Mouse (Mus musculus) Muller cell, postnatal 12 days (primary cell): ENCODE data around the gene Slc6a8.

ENCODE experiments used
- DNase-seq: peaks from one replicate; pipeline ENCODE4 v3.0.0-alpha.2; 2015; ENCODE audit errors: inconsistent ontology term

Slc6a8 gene

DNA sequence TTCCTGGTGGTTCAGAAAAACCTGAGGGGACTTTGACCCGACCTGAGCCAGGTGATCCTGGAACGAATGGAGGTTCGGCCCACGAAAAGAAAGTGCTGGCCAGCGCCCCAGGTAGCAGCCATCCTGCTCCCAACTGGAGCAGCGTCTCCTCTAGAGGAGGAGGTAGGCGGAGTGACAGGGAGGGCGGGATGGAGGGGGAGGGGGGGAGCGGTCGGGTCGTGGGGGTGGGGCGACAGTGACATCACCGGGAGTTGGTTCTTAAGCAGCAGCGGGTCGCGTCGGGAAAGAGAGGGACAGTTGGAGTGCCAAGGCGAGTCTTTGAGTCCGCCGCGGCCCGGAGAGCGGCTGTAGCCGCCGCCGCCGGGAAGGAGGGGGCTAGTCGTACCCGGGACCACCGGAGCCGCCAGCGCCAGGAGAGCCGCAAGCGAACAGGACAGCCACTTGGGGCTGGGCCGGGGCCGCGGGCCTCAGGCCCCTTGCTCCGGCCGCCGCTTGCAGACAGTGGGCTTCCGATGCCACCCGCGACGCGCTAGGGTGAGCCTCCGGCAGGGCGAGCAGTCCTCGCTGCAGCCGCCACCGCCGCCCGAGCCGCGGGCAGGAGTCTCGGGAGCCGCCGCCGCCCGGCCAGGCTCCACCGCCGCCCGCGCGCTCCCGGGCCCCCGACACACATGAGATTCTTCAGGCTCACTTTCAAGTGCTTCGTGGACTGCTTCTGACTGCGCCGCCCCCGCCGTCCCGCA lies at the start of gene Slc6a8:
Gene Slc6a8, plus strand, starts transcription at position 272 of the 740 bp plus-strand sequence.
- DNase-seq, result peak; percentile 79

- DNase-seq, result no peak
These were observed 46.0 kb upstream of the Slc6a8 start for GRCm38 (mm10) chrX:73626981-73627380.

DNA sequence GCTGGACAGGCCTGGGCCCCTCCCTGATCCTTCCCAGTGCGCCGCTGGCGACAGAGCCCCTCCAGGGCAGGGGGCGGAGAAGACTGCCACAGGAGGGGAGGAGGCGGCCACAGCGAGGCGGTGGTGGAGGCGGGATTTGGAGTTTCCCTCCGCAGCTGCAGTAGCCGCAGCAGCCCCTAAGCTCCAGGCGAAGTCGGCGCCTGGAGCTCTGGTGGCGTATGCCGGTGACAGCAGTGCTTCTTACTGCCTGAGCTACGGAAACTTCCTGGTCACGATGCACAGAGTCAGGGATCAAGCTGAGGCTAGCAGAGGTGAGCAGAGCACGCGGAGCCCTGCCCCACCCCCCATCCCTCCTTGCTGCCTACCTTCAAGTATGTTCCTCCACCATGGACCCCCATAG lies 37.5 kb upstream of the Slc6a8 start:
- no peak for DNase-seq

DNA sequence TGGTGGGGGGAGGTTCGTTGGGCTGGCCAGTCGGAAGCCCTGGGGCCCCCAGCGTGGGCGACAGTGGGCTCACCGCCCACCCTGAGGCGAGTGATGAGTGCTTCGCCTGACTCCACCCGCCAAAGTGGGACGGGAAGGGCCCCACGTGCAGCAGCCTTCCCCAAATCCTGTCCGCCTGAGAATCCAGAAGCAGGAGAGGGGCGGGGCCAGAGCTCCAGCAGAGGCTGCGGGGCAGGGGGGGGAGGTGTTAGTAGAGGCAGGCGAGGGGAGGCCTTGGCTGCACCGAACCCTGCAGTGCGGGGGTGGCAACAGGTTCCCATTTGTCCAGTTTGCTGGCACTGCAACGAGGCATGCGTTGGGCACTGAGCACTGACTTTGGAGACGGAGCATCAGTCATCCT lies 35.5 kb upstream of the Slc6a8 start:
- DNase-seq, result peak; percentile 12

GRCm38 (mm10) chrX:73639255-73639675 lies 33.7 kb upstream of the Slc6a8 start, which contains the start of gene Dusp9:
Gene Dusp9 (plus strand): TSS chrX:73639419.
- peak; percentile 62 for DNase-seq

DNA sequence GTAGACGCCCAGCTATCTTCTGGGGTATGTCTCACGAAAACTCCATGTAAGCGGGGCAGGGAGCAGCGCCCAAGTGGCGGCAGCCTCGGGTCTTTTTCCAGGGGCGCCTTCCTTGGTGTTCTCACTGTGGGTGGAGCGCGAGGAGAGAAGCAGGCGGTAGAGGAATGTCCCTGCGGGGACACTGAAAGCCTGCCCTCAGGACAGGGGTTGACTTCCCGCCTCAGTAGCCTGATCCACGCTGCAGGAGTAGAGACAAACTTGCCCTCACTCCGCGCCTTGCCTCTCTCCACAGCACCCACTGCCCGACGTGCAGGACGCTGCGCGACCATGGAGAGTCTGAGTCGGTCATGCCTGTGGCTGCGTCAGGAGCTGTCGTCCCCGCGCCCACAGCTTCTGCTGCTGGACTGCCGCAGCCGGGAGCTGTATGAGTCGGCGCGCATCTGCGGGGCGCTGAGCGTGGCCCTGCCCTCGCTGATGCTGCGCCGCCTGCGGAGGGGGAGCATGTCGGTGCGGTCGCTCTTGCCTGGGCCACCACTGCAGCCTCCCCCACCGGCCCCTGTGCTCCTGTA lies 33.0 kb upstream of the Slc6a8 start:
- DNase-seq, result no peak

DNA sequence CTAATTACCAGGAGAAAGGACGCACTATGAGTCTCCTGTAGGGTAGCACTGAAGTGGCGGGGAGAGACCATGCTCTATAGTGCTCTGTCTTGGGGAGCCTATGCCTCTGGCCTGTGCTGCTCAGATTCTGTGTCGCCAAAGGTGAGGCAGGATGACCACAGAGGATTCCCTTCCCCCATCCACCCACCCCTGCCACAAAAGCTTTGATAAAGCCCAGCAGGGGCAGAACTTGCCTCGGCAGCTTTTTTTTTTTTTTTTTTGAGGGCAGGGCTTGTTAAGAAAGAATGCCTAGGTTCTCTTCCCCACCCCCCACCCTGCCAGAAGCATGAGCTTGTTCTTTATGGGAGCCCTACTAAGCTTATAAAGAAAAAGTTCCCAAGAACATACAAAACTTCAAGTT lies 27.8 kb upstream of the Slc6a8 start:
- DNase-seq, result no peak

DNA sequence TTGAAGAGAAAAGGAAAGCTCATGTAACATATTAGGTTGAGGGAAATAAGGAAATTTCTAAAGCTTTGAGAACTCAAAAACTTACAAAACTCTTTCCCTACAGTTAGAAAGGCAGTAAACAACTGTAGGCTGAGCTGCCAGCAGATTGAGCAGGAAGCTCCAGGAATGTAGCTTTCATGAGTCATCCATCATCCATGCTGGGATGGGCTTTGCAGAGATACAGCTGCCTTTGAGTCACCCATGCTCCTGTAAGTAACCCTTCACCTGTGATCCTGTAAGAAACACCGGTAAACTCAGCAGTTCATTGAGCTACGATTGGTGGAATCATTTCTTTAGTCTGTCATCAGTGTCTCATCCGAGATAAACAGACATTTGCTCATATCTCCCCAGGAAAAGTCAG lies 22.1 kb upstream of the Slc6a8 start:
- peak; percentile 39 for DNase-seq

GRCm38 (mm10) chrX:73653392-73653791 lies 19.6 kb upstream of the Slc6a8 start:
- no peak for DNase-seq

DNA sequence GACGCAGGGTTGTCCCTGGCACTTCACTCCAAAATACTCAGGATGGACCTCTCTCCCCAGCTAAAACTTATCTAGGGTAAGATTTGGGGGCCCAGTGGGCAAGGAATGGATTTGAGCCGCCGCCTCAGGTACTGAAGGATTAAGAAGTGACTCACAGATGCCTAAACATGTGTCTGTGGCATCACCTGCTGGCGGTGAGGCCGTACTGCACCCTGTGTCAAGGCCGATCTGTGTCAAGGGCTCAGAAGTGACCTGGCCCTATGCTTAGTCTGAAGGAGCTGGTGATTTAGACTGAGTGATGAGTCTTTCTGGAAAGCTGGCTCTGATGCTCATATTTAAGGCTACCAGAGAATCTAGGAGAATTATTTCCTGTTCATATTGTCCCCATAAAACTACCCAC lies 18.8 kb upstream of the Slc6a8 start:
- peak; percentile 62 for DNase-seq

DNA sequence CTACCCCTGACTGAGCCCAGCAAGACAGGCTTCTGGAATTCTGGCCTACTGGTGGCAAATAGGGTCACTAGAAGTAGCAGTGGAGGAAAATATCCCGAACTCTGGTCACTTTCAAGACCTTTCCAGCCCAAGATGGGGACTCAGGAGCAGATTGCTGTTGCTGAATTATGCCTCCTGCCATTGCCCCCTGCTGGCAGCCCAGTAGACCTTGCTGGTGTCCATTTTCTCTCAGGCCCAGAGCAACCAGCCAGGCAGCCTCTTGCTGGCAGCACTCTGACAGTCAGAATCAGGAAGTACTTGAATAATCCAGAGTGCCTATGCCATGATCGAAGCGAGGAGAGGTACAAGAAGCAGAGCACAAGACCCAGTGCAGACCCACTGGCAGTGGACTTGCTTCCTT lies 17.4 kb upstream of the Slc6a8 start:
- DNase-seq, result no peak

- no peak for DNase-seq
These were observed 14.6 kb upstream of the Slc6a8 start for GRCm38 (mm10) chrX:73658391-73658790.

DNA sequence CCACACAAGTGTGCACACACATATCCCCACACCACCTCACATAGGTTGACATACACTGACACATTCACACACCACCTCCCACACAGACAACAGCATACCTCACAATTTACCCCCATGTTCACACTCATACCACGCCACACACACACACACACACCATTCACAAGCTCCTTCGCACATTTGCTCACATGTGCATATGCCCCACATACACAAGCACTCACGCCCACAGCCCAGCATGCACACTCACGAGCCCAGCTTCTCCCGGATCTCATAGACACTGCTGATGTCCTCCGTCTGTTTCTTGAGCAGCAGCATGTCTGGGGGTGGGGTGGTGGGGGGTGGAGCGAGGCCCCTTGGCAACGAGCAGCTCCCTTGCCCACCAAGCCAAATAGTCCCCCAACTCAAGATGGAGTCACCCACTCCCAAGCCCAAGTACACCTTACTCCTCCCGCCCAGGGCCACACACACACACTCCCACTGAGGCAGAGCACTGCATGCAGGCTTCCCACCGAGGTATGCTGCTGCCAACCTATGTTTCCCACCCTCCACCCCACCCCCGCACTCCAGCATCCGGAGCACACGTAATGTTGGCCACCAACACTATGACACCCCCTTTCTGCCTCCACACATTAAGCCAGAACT lies 13.9 kb upstream of the Slc6a8 start:
- no peak for DNase-seq

- DNase-seq, result no peak
These were observed 13.2 kb upstream of the Slc6a8 start, which contains the start of gene Pnck for GRCm38 (mm10) chrX:73659575-73660283. Gene Pnck (minus strand): TSS chrX:73660117.

DNA sequence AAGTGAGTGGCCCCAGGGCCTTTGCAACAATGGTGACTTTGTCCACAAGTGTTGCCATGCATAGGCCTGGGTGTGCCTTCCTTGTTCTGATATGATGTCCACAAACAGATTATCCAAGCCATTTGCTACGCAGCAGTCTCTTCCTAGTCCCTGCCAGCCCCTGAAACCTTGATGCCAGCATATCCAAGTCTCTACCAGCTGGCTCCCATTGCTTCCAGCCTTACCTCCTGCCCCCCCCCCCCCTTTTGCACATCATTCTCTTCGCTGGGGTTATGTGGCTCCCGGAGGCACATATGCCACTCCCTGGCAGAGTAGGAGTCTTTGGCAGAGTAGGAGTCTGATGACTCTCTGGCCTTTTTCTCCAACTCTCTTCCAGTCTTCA lies 12.7 kb upstream of the Slc6a8 start:
- no peak for DNase-seq

- DNase-seq, result no peak
These were observed 9.8 kb upstream of the Slc6a8 start for GRCm38 (mm10) chrX:73663143-73663542.

DNA sequence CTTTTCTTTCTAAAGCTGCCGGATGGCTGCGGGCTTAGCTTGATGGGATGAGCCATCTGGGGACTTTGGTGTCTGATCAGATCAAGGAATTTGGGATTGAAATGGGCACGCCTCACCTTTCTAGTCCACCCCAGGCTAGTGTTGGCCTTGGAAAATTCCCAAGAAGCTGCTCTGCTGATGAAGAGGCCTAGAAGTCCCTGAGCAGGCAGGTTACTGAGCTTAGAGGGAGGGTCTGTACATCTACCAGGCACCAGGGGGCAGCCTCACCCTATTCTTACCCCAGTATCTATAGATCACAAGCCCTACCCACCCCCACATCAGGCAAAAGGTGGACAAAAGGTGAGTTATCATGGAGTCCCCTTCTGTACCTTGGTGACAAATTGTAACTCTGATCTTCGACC lies 919 bp upstream of the Slc6a8 start:
- DNase-seq, result peak; percentile 61

GRCm38 (mm10) chrX:73673619-73673967 lies 643 bp downstream of the Slc6a8 start:
- DNase-seq, result no peak

DNA sequence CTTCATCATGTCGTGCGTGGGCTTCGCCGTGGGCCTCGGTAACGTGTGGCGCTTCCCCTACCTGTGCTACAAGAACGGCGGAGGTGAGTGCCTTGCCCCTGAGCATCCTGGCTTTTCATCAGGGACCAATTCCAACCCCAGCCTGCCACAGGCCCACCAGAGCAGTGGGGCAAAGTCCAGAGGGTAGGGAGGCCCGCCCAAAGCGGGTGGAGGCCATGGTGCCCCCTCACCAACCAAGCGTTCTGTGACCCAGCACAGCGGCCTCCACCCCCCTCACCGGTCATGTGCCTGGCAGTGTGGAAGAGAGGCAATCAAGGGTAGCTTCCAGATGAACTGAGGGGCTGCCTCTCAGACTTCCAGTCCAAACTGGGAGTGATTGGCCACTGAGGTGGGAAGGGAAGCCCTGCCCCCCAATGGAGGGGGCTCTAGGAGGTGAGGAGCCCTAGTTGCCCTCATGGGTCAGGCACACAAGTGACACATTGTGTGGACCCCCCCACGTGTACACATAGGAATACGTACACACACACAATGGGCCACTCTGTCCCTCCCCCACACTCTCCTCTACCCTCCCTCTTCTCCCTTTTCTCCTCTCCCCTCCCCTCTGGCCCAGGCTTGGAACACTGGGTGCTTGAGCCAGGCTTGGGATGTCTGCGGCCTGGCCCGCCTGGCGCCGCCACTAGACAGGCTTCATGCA lies 1.2 kb downstream of the Slc6a8 start:
- DNase-seq, result peak; percentile 48

- DNase-seq, result no peak
These were observed 2.3 kb downstream of the Slc6a8 start for GRCm38 (mm10) chrX:73675231-73675630.

DNA sequence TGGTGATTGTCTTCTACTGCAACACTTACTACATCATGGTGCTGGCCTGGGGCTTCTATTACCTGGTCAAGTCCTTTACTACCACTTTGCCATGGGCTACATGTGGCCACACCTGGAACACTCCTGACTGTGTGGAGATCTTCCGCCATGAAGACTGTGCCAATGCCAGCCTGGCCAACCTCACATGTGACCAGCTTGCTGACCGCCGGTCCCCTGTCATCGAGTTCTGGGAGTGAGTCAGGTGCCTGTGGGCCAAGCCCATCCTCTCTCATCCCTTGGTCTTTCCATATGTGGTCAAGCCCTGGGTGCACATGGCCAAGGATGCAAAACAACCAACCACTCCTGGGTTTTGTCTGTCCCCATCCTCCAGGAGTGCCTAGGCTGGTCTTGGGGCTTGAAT lies 3.7 kb downstream of the Slc6a8 start:
- no peak for DNase-seq

DNA sequence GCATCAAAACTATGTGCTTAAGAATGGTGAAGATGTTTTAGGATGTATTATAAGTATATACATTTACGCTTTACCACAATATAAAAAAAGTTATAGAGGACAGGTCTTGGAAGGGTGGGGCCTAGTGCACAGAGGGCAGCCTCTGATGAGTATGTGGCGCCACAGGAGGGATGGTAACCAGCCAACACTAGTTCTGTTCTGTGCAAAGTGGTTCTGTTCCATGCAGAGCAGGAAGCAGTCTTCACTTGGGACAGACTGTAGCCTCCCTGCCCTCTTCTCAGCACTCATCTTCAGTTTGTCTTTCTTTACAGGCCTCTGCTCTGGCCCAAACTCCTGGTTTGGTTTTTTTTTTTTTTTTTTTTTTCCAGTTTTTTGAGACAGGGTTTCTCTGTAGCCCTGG lies 11.2 kb downstream of the Slc6a8 start:
- no peak for DNase-seq
